Mouse (Mus musculus) monocyte, adult 2 months (primary cell): ENCODE measurements around the gene A930017K11Rik.

Experiments
- DNase-seq, 2 experiments: peaks; one replicate each; pipeline ENCODE4 v3.0.0; 2022; ENCODE audit warnings: low spot score in 2 of 2, low read depth in 1 of 2

The A930017K11Rik gene

GRCm38 (mm10) chr17:25951803-25952623 is at the start of gene A930017K11Rik:
A930017K11Rik (minus strand) TSS chr17:25952565.
- DNase-seq = no peak

DNA sequence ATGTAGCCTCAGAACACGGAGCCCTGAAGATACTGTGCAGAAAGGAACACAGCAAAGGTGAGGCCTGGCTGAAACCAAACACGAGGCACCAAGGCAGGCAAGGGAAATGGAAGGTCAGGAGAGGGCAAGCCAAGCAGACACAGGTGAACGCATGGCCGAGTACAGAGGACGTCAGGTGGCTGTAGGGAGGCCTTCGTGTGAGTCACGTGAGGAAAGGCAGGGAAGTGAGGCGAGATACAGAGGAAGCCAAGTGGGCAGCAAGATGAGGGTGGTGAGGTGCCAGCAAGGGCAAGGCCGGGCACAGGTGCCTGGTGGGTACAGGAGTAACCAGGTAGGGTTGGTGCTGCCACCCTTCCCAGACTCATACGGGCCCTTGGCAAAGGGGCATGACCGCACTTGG is 46.1 kb upstream of the A930017K11Rik start:
- DNase-seq = no peak

DNA sequence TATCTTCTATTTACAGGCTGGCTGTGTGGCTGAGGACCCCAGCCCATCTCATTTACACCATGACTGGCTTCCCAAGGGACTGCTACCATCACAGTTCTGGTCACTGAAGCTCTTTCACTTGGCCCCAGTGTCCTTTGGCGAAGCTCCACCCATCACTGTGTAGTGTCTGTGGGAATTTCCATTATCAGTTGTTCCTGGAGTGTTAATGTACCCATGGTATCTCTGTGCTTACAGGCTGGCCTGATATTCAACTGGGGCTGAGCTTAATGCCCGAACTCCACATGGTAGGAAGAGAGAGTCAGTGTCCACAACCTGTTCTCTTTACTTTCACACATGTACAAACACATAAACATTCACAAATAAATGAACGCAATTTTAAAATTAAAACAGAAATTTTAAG is 41.1 kb upstream of the A930017K11Rik start:
- no peak for DNase-seq

GRCm38 (mm10) chr17:25992274-25992673 is 39.9 kb upstream of the A930017K11Rik start:
- DNase-seq = no peak

DNA sequence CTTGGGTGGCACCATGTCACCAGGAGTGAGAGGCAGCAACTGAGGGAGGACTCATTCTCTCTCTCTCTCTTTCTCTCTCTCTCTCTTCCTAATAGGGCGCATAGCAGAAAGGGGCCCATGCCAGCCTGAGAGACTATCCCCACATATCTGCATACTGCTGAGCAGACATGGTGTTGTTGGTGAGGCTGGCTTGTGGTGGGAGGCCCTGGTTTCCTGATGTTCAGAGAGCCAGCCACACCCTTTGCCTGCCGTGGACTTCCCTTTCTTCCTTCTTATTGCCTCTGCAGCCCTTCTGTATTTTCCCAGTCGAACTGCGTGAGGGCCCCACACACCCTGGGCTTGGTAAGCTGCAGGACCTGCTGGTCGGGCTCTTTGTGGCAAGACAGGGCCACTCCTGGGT is 38.0 kb upstream of the A930017K11Rik start:
- no peak for DNase-seq

DNA sequence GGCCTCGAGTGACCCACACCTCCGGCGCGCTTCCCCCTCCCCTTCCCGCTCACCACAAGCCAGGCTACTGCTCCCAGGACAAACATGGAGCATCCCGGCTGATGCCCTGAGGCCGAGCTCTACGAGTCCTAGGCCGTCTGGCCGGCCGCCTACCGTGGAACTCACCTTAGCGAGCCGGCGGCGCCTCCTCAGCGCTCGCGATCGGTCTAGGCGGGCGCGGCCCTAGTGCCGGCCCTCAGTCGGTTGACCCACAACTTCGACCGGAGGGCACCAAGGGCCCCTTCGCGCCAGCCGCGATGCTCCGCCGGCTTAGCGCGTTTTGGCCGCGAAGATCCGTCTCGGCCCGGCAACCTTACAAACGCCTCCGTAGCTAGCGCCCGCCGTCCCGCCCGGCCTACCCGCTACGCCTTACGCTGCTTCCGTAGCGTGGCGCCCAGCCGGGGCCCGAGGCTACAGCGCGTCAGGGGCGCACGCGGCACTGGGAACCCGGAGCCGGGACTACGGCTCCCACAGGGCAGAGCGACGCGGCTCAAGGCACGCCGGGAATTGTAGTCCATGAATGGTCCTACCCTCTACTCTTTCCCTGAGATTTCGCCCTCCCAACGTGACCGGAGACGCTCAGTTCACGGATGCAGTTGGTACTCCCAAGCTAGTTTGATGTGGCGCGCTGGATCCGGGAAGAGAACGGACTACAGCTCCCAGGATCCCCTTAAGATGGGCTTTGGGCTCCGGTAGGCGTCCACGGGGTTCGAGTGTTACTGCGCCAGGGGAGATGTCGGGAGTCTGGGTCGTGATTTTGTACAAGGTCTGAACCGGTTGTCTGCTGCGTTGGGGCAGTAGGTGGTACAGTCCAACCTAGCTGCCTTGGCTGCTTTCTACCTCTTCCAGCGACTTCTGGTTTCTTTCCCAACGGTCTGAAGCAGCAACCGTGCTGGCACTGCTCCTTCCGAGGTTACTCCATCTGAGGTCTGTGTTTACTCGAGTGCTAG is 33.2 kb upstream of the A930017K11Rik start, which contains the start of gene Capn15:
TSS of gene Capn15 (minus strand) at position 491 of the 989 bp plus-strand sequence.
- DNase-seq = peak; percentile 70 to 82

DNA sequence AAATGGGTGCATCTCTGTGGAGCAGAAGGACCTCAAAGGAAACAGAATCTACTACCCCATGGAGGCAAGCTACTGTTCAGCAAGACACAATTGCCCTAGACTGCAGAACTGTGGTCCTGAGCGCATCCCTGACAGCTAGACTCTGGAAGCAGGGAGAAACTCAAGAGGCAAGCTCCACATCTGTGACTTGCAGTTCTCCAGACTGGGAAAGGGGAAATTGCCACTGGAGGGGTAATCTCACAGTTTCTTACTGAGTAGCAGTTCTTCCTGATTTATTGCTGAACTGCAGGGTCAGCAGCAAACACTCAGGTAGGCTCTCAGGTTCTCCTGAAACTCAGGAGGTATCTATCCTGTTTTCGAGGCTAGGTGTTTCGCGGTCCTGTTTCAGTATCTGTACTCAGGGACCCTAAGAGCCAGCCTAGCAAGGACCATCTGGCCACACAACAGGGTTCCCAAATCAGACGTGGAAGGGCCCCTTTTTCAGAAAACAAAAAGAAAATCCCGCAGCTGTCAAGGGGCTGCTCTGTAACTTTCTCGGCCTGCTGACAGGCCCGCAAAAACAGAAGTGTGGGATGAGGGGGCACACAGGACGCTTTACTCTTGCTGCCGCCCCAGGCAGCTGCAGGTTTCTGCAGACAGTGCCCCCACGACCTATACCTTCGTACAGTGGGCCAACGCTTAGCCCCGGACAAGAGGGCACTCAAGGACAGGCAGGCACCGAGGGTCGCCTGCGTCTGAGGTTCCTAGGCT is 32.4 kb upstream of the A930017K11Rik start:
- no peak for DNase-seq

GRCm38 (mm10) chr17:25984066-25984465 is 31.7 kb upstream of the A930017K11Rik start:
- no peak for DNase-seq

DNA sequence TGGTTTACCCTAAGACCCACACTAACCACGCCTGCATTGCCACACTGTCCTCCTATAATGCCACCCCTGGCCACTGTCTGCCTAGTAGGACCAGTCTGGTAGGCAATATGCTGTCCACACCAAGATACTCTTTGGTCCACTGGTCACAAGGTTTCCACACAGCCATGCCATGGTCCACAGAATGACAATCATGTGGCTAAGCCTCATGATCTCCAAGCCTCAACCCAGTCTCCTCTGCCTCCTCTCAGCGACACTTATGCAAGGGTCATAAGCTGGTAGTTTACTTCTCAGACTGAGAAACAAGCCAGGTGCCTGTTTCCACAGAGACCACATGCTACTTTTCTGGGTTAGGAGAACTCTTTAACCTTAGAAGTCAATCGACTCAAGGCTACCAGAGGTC is 30.5 kb upstream of the A930017K11Rik start:
- no peak for DNase-seq

GRCm38 (mm10) chr17:25980854-25981253 is 28.5 kb upstream of the A930017K11Rik start:
- no peak for DNase-seq

DNA sequence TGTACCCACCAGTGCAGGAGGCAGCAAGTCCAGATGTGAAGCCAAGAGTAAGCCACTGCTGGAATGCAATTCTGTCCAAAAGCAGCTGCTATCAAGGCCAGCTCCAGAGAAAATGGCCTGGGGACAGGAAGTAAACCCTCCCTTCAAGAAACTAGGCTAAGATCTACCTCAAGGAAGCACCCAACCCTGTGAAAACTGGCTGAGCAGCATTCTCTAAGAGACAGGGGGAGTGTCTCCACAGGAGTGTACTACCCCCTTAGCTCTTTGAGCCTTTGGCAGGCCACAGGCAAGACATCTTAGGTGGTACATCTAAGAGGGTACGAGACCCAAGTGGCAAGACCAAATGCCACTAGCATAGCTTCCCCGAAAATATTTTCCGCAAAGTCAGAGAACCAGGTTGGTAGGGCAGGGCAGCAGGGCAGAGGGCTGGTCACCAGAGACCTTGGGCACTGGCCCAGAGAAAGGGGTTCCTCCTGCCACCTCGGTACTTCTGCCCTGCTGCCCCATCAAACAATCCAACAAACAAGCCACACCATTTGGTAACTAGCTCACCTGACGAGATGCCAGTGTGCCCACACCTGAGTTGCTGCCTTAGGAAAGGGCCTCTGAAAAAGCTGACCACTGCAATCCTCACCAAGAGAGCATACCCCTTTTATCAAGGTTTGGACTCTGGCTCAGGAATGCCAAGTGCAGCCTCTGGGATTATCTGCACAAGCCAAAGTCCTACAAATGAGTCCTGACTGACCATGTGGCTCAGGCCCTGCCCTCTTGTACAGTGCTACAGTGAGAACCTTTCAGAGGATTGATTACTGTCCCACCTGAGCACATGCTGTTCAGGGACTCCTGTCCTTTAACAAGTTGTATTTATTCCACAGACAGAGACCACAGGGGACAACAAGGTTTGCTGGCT is 27.7 kb upstream of the A930017K11Rik start:
- DNase-seq = no peak

- no peak for DNase-seq
Observed at GRCm38 (mm10) chr17:25970954-25971707, 18.8 kb upstream of the A930017K11Rik start.

GRCm38 (mm10) chr17:25970448-25970847 is 18.1 kb upstream of the A930017K11Rik start:
- DNase-seq = no peak

- no peak for DNase-seq
Observed at GRCm38 (mm10) chr17:25968176-25968575, 15.8 kb upstream of the A930017K11Rik start.

- no peak for DNase-seq
Observed at GRCm38 (mm10) chr17:25967652-25968051, 15.3 kb upstream of the A930017K11Rik start.

DNA sequence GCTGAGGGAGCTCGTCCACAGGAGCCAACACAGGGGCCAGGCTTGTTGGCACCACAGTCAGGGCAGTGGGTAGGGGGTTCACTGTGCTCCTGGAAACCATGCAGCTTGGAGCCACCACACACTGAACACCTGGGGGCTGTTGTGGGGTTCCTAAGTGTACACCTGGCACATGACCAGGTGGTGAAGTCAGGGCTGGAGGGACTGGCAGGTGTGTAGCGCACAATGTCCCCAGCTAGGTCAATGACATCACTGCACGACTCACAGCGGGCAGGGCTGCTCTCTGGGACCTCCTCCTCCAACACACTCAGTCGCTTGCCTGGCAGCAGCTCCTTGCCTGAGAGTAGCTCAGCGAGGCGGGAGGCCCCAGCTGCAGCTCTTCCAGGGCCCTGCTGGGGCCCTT is 11.9 kb upstream of the A930017K11Rik start:
- DNase-seq = no peak

DNA sequence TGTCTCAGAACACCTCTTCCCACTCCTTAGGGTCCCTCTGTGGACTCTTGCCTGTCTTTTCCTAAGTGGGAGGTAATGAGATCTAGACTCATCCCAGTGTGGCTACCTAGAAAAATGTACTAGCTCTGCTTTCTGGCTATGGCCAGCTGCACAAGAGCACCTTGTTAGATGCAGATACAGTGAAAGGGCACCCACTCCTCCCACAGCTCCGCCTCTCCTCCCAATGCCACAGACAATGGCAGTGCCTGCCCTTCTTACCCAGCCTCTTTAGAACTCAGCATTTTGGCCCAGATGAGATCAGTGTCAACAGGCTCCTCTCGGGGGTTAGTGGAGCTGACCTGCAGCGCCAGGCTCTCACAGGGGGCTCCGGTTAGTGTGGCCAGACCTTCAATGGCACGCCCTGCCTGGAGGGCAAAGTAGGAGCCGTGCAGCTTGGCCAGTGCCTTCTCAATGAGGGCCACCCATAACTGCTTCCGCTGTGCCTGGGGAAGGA is 10.1 kb upstream of the A930017K11Rik start:
- no peak for DNase-seq

DNA sequence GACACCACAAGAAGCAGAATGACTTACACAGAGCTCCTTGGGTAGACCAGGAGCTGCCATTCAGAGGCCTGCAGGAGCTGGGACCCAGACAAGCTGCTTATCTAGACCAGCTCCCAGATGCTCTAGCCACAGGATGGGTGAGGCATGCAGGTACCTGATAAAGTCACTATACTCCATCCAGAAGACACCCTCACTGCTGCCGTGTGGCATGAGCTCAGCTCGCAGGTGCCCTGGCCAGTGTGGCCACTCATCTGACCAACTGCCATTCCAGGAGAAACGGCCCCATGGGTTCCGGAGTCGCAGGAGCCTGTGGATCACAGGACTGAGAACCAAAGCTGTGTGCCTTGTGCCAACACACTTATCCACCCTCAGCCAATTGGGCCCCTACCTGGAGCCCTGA is 9.2 kb upstream of the A930017K11Rik start:
- DNase-seq = no peak
